Mouse (Mus musculus): ENCODE results near the gene Psma1.
A peak's percentile ranks its signal among the peaks of the same experiment; 100 is the strongest.

Psma1 gene

GRCm38 (mm10) chr7:114276005-114276752, at the start of gene Psma1:
Psma1 (minus strand) TSS chr7:114276118.
- peak; percentile 97 for DNase-seq (ENCODE audit: low read depth, low spot score)

GRCm38 (mm10) chr7:114323527-114323926, 47.6 kb upstream of the Psma1 start:
- no peak for DNase-seq (ENCODE audit: low read depth, low spot score)

- no peak for DNase-seq (ENCODE audit: low read depth, low spot score)
Measured at GRCm38 (mm10) chr7:114322531-114323441, 46.9 kb upstream of the Psma1 start.

GRCm38 (mm10) chr7:114321694-114322372, 45.9 kb upstream of the Psma1 start:
- no peak for DNase-seq (ENCODE audit: low read depth, low spot score)

GRCm38 (mm10) chr7:114317896-114318295, 42.0 kb upstream of the Psma1 start:
- no peak for DNase-seq (ENCODE audit: low read depth, low spot score)

GRCm38 (mm10) chr7:114317389-114317792, 41.5 kb upstream of the Psma1 start:
- no peak for DNase-seq (ENCODE audit: low read depth, low spot score)

GRCm38 (mm10) chr7:114316361-114316871, 40.5 kb upstream of the Psma1 start:
- no peak for DNase-seq (ENCODE audit: low read depth, low spot score)

- no peak for DNase-seq (ENCODE audit: low read depth, low spot score)
Measured at GRCm38 (mm10) chr7:114311209-114311608, 35.3 kb upstream of the Psma1 start.

GRCm38 (mm10) chr7:114309020-114309419, 33.1 kb upstream of the Psma1 start:
- DNase-seq (ENCODE audit: low read depth, low spot score) = no peak

GRCm38 (mm10) chr7:114301293-114301782, 25.4 kb upstream of the Psma1 start:
- no peak for DNase-seq (ENCODE audit: low read depth, low spot score)

- no peak for DNase-seq (ENCODE audit: low read depth, low spot score)
Measured at GRCm38 (mm10) chr7:114300782-114301181, 24.9 kb upstream of the Psma1 start.

- no peak for DNase-seq (ENCODE audit: low read depth, low spot score)
Measured at GRCm38 (mm10) chr7:114299247-114299646, 23.3 kb upstream of the Psma1 start.

- no peak for DNase-seq (ENCODE audit: low read depth, low spot score)
Measured at GRCm38 (mm10) chr7:114294698-114295097, 18.8 kb upstream of the Psma1 start.

GRCm38 (mm10) chr7:114293903-114294302, 18.0 kb upstream of the Psma1 start:
- DNase-seq (ENCODE audit: low read depth, low spot score) = no peak

- DNase-seq (ENCODE audit: low read depth, low spot score) = no peak
Measured at GRCm38 (mm10) chr7:114292501-114292971, 16.6 kb upstream of the Psma1 start.

- DNase-seq (ENCODE audit: low read depth, low spot score) = no peak
Measured at GRCm38 (mm10) chr7:114291461-114292335, 15.8 kb upstream of the Psma1 start.

- no peak for DNase-seq (ENCODE audit: low read depth, low spot score)
Measured at GRCm38 (mm10) chr7:114290078-114290506, 14.2 kb upstream of the Psma1 start.

- no peak for DNase-seq (ENCODE audit: low read depth, low spot score)
Measured at GRCm38 (mm10) chr7:114284296-114284910, 8.5 kb upstream of the Psma1 start.

- no peak for DNase-seq (ENCODE audit: low read depth, low spot score)
Measured at GRCm38 (mm10) chr7:114283006-114283405, 7.1 kb upstream of the Psma1 start.

GRCm38 (mm10) chr7:114281671-114282070, 5.8 kb upstream of the Psma1 start:
- DNase-seq (ENCODE audit: low read depth, low spot score) = no peak
